Mouse (Mus musculus) layer of hippocampus, postnatal 36 days (tissue): ENCODE data around the gene Bicral. TPM values are rescaled to one million over a fixed set of nuclear protein-coding genes. Genes with fewer than 3 reads are reported as not detected.
"Not testable (repeated sequence)": the region's sequence is repeated elsewhere in the genome, so short reads cannot be mapped to it uniquely, and the experiment has no call there.

Source experiments
- DNase-seq, 2 experiments: peaks; one replicate each; pipeline ENCODE4 v3.0.0; 2022
- total RNA-seq, 2 experiments: library from RNA; stranded (reverse); gene quantifications; 2 replicates each; pipeline ENCODE4 v1.2.3; 2021

The Bicral gene
- total RNA-seq, 2 experiments from 2014 or later: 48.2 to 62.2 TPM

GRCm38 (mm10) chr17:46792963-46793362, 65.3 kb downstream of the Bicral start:
- DNase-seq: no peak

- not testable (repeated sequence) for DNase-seq
These were observed 70.3 kb downstream of the Bicral start for GRCm38 (mm10) chr17:46787974-46788373.

- DNase-seq: no peak
These were observed 71.3 kb downstream of the Bicral start for GRCm38 (mm10) chr17:46786952-46787351.

GRCm38 (mm10) chr17:46783222-46783565, 75.1 kb downstream of the Bicral start:
- DNase-seq: no peak

- peak; percentile 90 to 91 for DNase-seq
These were observed 75.7 kb downstream of the Bicral start, which contains the start of gene Rpl7l1 for GRCm38 (mm10) chr17:46782341-46783221. Gene Rpl7l1 (minus strand): TSS chr17:46782672.

GRCm38 (mm10) chr17:46781876-46782275, 76.4 kb downstream of the Bicral start:
- DNase-seq: no peak

GRCm38 (mm10) chr17:46776087-46776486, 82.2 kb downstream of the Bicral start:
- no peak for DNase-seq

- no peak for DNase-seq
These were observed 83.2 kb downstream of the Bicral start for GRCm38 (mm10) chr17:46775070-46775469.

GRCm38 (mm10) chr17:46774131-46774472, 84.2 kb downstream of the Bicral start:
- DNase-seq: no peak

- no peak for DNase-seq
These were observed 84.8 kb downstream of the Bicral start for GRCm38 (mm10) chr17:46773278-46774130.

GRCm38 (mm10) chr17:46772404-46773277, 85.6 kb downstream of the Bicral start, which contains the start of gene 2310039H08Rik:
Gene 2310039H08Rik (plus strand): TSS chr17:46772635.
- DNase-seq: peak; percentile 84 to 85

GRCm38 (mm10) chr17:46772038-46772403, 86.3 kb downstream of the Bicral start:
- DNase-seq: no peak

- DNase-seq: no peak
These were observed 86.7 kb downstream of the Bicral start for GRCm38 (mm10) chr17:46771616-46772015.

GRCm38 (mm10) chr17:46771025-46771424, 87.3 kb downstream of the Bicral start:
- no peak for DNase-seq

GRCm38 (mm10) chr17:46770546-46770945, 87.7 kb downstream of the Bicral start:
- DNase-seq: no peak

GRCm38 (mm10) chr17:46767868-46768267, 90.4 kb downstream of the Bicral start:
- no peak for DNase-seq

- DNase-seq: peak in 1 of 2 experiments; percentile 44
These were observed 93.4 kb downstream of the Bicral start for GRCm38 (mm10) chr17:46764916-46765315.

GRCm38 (mm10) chr17:46763544-46763943, 94.7 kb downstream of the Bicral start, which contains the start of gene Ptcra:
Gene Ptcra (minus strand): TSS chr17:46763712.
- no peak for DNase-seq

GRCm38 (mm10) chr17:46758753-46759152, 99.5 kb downstream of the Bicral start:
- no peak for DNase-seq

GRCm38 (mm10) chr17:46751794-46752556, 106.3 kb downstream of the Bicral start, which contains the start of gene Cnpy3:
Gene Cnpy3 (minus strand): TSS chr17:46752214.
- DNase-seq: peak; percentile 95 to 97

GRCm38 (mm10) chr17:46751056-46751793, 107.1 kb downstream of the Bicral start:
- no peak for DNase-seq
